Mouse (Mus musculus): ENCODE data around the gene Oxtr. TPM values are rescaled to one million over a fixed set of nuclear protein-coding genes. Genes with fewer than 3 reads are reported as not detected.

The Oxtr gene
- polyA plus RNA-seq, 1 experiment from 2014 or later: 0.02 TPM

DNA sequence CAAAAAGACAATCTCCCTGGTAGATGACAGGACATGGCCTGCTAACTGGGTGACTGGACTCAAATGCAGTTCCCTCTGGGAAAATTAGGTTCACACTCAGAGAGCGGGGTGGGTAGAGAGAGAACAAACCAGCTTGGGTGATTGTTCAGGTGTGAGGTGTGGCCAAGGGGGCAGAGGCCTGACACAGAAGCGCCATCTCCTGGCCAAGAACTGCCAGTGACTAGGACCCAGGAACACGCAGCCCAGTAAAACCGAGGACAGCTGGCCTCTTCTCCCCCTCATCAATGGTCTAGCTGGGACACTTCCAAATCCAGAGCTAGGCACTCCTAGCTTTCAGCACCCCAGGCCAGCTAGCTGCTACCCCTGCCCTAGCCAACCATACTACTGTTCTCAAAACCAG is 5.4 kb downstream of the Oxtr start:
- H3K27ac ChIP-seq (ENCODE audit: low read depth): no peak overlapping the region
- peak; percentile 67 for TF ChIP-seq CTCF (IDR thresholded peaks at IDR 0.05; ENCODE audit: low read depth)
- TF ChIP-seq EP300 (IDR thresholded peaks at IDR 0.05; ENCODE audit: low read depth): no peak
- peaks cover 28% of the 10 kb centered on the region for H3K27me3 ChIP-seq (ENCODE audit: insufficient read depth, low read length)
- no peaks in the 10 kb centered on the region for H3K4me1 ChIP-seq (ENCODE audit: insufficient read depth)
- H3K4me3 ChIP-seq (ENCODE audit: low read depth, low read length): no peak overlapping the region
- DNase-seq (peak; percentile 32), ATAC-seq (no peak)
- H3K9ac ChIP-seq (replicated peaks): no peak overlapping the region
- H3K4me2 ChIP-seq (ENCODE audit: low read depth, low read length): no peak overlapping the region
- no peaks in the 10 kb centered on the region for H3K9me3 ChIP-seq (ENCODE audit: low read length)
- 8% methylated on average over 4 of the region's 4 CpGs for WGBS (ENCODE audit: insufficient replicate concordance)
- no peaks in the 10 kb centered on the region for H3K36me3 ChIP-seq (replicated peaks; ENCODE audit: insufficient read depth, low read length)

DNA sequence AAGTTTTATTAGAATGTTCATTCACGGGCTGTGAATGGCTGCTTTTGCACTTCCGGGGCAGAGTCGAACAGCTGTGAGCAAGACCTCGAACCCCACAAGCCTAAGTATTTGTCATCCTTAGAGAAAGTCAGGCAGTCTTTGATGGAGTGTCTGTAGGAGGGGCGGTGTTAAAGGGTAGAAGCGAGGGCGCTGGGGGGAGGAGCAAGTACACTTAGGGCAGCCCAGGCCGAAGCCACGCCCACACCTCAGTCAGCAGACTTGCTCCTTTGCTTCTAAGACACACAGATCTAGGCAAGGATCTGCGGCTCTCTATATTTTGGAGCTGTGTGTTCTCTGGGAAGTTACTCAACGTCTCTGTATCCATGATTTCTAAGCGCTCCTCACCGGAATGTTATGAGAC is 9.9 kb downstream of the Oxtr start:
- Histone ChIP-seq H3K4me1 (ENCODE audit: insufficient read depth) (no peaks in the 10 kb centered on the region), H3K9ac (replicated peaks) (no peak overlapping the region), H3K9me3 (ENCODE audit: low read length) (no peaks in the 10 kb centered on the region), H3K4me2 (ENCODE audit: low read depth, low read length) (no peak overlapping the region), H3K36me3 (replicated peaks; ENCODE audit: insufficient read depth, low read length) (no peaks in the 10 kb centered on the region), H3K27ac (ENCODE audit: low read depth) (no peak overlapping the region), H3K4me3 (ENCODE audit: low read depth, low read length) (no peak overlapping the region), H3K27me3 (ENCODE audit: insufficient read depth, low read length) (no peaks in the 10 kb centered on the region)
- no peak for DNase-seq
- WGBS (ENCODE audit: insufficient replicate concordance): 48% methylated on average over 13 of the region's 13 CpGs
- TF ChIP-seq EP300 (IDR thresholded peaks at IDR 0.05; ENCODE audit: low read depth): no peak
- no peak for TF ChIP-seq CTCF (IDR thresholded peaks at IDR 0.05; ENCODE audit: low read depth)
- ATAC-seq: no peak

DNA sequence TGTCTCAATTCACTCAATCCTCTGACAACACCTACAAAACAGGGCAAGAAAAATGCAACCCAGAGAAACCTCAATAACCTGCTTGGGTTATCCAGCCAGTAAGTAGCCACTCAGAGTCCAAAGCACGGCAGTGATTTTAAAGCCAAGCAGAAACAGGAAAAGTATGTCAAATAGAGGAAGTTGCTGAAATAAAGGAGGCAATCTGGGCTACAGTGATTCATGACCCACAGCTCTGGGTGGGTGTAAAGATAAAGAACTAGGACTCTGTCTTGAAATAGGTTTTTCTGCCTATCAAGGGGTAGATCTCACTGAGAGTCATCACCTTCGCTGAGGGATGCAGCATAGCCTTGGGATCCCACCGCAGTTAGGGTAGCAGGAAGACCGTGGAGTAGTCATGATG is 18.1 kb downstream of the Oxtr start:
- DNase-seq: no peak
- TF ChIP-seq CTCF (IDR thresholded peaks at IDR 0.05; ENCODE audit: low read depth) (no peak), EP300 (IDR thresholded peaks at IDR 0.05; ENCODE audit: low read depth) (no peak)
- Histone ChIP-seq H3K4me3 (ENCODE audit: low read depth, low read length) (no peak overlapping the region), H3K9ac (replicated peaks) (no peak overlapping the region), H3K36me3 (replicated peaks; ENCODE audit: insufficient read depth, low read length) (no peaks in the 10 kb centered on the region), H3K27ac (ENCODE audit: low read depth) (no peak overlapping the region), H3K4me2 (ENCODE audit: low read depth, low read length) (no peak overlapping the region), H3K9me3 (ENCODE audit: low read length) (no peaks in the 10 kb centered on the region), H3K27me3 (ENCODE audit: insufficient read depth, low read length) (no peaks in the 10 kb centered on the region), H3K4me1 (ENCODE audit: insufficient read depth) (no peaks in the 10 kb centered on the region)
- no peak for ATAC-seq
- 50% methylated on average over 4 of the region's 4 CpGs for whole genome bisulfite sequencing (ENCODE audit: insufficient replicate concordance)

DNA sequence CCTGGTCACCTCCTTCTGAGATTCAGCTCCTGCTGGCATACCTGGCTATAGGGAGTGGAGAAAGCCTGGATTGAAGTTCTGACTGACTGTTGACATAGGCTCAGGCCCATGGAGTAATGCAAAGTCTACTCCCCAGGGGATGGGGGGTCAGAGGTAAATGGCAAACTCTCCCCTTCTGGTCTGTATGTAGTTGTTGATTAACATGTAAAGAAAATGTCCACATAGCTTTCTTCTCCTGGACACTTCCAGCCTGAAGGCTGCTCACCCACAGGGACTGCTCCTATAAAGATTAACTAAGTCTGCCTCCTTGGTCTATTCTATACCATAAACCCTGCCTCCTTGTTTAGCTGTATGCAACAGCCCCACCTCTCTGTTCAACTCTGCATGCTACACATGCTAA is 23.7 kb downstream of the Oxtr start:
- TF ChIP-seq EP300 (IDR thresholded peaks at IDR 0.05; ENCODE audit: low read depth) (no peak), CTCF (IDR thresholded peaks at IDR 0.05; ENCODE audit: low read depth) (no peak)
- ATAC-seq: no peak
- H3K9me3 ChIP-seq (ENCODE audit: low read length): no peaks in the 10 kb centered on the region

DNA sequence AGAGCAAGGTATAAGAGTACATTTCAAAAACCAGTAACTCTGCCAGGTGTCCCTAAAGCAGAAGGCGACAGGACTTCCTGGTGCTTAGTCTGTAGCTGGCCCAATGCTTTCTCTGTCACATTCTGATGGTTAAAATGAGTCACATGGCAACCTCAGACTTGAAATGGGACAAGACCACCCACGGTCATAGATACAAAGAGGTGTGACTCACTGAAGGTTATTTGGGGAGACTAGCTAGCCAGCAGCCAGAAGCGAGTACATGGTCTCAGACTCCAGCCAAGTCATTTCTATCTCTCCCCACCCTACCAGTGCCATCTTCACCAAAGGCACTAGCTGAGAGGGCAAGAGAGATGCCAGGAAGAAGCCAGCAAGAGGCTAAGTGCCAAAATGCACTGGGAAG is 24.3 kb downstream of the Oxtr start:
- no peak overlapping the region for H3K4me3 ChIP-seq (ENCODE audit: low read depth, low read length)
- DNase-seq (no peak), ATAC-seq (no peak)
- H3K27ac ChIP-seq (ENCODE audit: low read depth): no peak overlapping the region
- H3K9me3 ChIP-seq (ENCODE audit: low read length): no peaks in the 10 kb centered on the region
- H3K9ac ChIP-seq (replicated peaks): no peak overlapping the region
- H3K36me3 ChIP-seq (replicated peaks; ENCODE audit: insufficient read depth, low read length): no peaks in the 10 kb centered on the region
- no peaks in the 10 kb centered on the region for H3K27me3 ChIP-seq (ENCODE audit: insufficient read depth, low read length)
- 69% methylated on average over 3 of the region's 3 CpGs for WGBS (ENCODE audit: insufficient replicate concordance)
- H3K4me1 ChIP-seq (ENCODE audit: insufficient read depth): no peaks in the 10 kb centered on the region
- TF ChIP-seq CTCF (IDR thresholded peaks at IDR 0.05; ENCODE audit: low read depth) (no peak), EP300 (IDR thresholded peaks at IDR 0.05; ENCODE audit: low read depth) (no peak)
- H3K4me2 ChIP-seq (ENCODE audit: low read depth, low read length): no peak overlapping the region

More for the DNA sequence above, 23.7 kb downstream of the Oxtr start:
- no peak overlapping the region for H3K9ac ChIP-seq (replicated peaks)
- DNase-seq: no peak
- no peaks in the 10 kb centered on the region for H3K36me3 ChIP-seq (replicated peaks; ENCODE audit: insufficient read depth, low read length)
- no peak overlapping the region for H3K4me3 ChIP-seq (ENCODE audit: low read depth, low read length)
- H3K4me1 ChIP-seq (ENCODE audit: insufficient read depth): no peaks in the 10 kb centered on the region
- no peak overlapping the region for H3K4me2 ChIP-seq (ENCODE audit: low read depth, low read length)
- H3K27ac ChIP-seq (ENCODE audit: low read depth): no peak overlapping the region
- no peaks in the 10 kb centered on the region for H3K27me3 ChIP-seq (ENCODE audit: insufficient read depth, low read length)

DNA sequence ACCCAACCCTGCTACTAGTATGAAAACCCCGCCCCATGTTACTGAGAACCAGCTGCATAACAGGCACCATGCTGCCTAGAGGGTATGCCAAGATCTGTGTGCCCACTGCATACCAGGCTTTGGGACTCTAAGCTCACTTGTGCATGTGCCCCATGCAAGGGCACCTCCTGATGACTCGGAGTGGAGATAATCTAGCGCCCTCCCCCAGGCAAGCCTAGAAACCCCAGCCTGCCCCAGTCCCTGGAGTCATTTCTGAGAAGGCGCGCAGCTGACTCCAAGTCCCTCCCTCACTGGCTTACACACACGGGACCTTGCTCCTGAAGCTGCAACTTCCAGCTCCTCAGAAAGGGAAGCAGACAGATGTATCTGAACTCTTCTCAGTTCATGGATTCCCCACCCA is 26.4 kb downstream of the Oxtr start:
- H3K4me3 ChIP-seq (ENCODE audit: low read depth, low read length): no peak overlapping the region
- no peaks in the 10 kb centered on the region for H3K27me3 ChIP-seq (ENCODE audit: insufficient read depth, low read length)
- H3K9me3 ChIP-seq (ENCODE audit: low read length): no peaks in the 10 kb centered on the region
- H3K4me1 ChIP-seq (ENCODE audit: insufficient read depth): no peaks in the 10 kb centered on the region
- WGBS (ENCODE audit: insufficient replicate concordance): 73% methylated on average over 6 of the region's 6 CpGs
- H3K4me2 ChIP-seq (ENCODE audit: low read depth, low read length): no peak overlapping the region
- no peak overlapping the region for H3K9ac ChIP-seq (replicated peaks)
- H3K27ac ChIP-seq (ENCODE audit: low read depth): no peak overlapping the region
- ATAC-seq: no peak
- H3K36me3 ChIP-seq (replicated peaks; ENCODE audit: insufficient read depth, low read length): no peaks in the 10 kb centered on the region
- TF ChIP-seq CTCF (IDR thresholded peaks at IDR 0.05; ENCODE audit: low read depth) (no peak), EP300 (IDR thresholded peaks at IDR 0.05; ENCODE audit: low read depth) (no peak)
- no peak for DNase-seq

DNA sequence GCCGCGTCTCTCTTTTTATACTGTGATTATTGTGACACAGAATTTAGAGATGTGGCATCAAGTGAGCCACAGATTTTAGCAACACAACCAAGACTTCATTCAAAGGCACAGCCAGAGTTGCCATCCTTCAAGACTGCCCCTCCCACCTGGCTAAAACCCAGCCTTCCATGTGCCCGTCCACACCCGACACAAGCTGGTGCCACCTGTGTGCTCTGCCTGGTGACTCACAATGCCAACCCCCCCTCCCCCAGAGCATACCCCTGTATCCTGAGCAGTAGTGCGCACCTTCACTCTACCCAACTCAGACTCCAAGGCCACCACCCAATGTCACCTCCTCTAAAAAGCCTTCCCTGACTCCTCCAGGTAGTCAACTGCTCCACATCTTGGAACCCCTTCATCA is 28.3 kb downstream of the Oxtr start:
- H3K4me1 ChIP-seq (ENCODE audit: insufficient read depth): no peaks in the 10 kb centered on the region
- DNase-seq (no peak), ATAC-seq (no peak)
- 94% methylated on average over 5 of the region's 5 CpGs for WGBS (ENCODE audit: insufficient replicate concordance)
- no peaks in the 10 kb centered on the region for H3K36me3 ChIP-seq (replicated peaks; ENCODE audit: insufficient read depth, low read length)
- TF ChIP-seq CTCF (IDR thresholded peaks at IDR 0.05; ENCODE audit: low read depth) (no peak), EP300 (IDR thresholded peaks at IDR 0.05; ENCODE audit: low read depth) (no peak)
- no peak overlapping the region for H3K27ac ChIP-seq (ENCODE audit: low read depth)
- H3K9me3 ChIP-seq (ENCODE audit: low read length): no peaks in the 10 kb centered on the region
- no peak overlapping the region for H3K4me2 ChIP-seq (ENCODE audit: low read depth, low read length)
- H3K4me3 ChIP-seq (ENCODE audit: low read depth, low read length): no peak overlapping the region
- H3K9ac ChIP-seq (replicated peaks): no peak overlapping the region
- no peaks in the 10 kb centered on the region for H3K27me3 ChIP-seq (ENCODE audit: insufficient read depth, low read length)

Data from liver, postnatal 0 days (tissue).